Mouse (Mus musculus) erythroblast, embryonic 14.5 days (primary cell): ENCODE results near the gene Rac1.

Experiments used
- GATA1 ChIP-seq: IDR thresholded peaks from 2 replicates; pipeline ENCODE4 v1.6.1; 2012; ENCODE audit warnings: low read length, inconsistent platforms, mixed read lengths
- TAL1 ChIP-seq: IDR thresholded peaks from 3 replicates; pipeline ENCODE4 v1.6.1; 2012; ENCODE audit warnings: low read length, inconsistent platforms, mixed read lengths

DNA sequence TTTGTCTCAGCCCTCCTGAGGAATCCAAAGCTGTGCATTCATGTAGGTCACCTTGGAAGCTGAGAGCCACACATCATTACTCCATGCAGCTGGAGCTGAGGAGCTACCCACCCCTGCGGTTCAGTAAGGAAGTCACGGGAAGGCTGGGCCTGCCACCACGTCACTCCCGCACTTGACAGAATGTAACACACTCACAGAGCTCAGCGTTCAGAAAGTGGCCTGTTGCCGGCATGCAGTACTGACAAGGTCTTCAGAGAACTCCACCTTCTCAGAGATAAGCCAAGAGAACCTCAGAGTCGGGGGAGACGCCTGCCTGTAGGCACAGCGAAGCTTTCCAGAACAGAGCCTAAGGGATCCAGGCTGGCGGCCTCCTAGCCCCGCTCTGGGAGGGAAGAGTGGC, 18.1 kb downstream of the Rac1 start:
- no peak for TF ChIP-seq GATA1
- TF ChIP-seq TAL1, result no peak
